Mouse (Mus musculus) cerebellum, postnatal 10 days (tissue): ENCODE data around the gene Samd4b.

Experiments used
- DNase-seq, 2 experiments: peaks; one replicate each; pipeline ENCODE4 v3.0.0; 2021; ENCODE audit warnings: mixed read lengths in 2 of 2

Samd4b gene

GRCm38 (mm10) chr7:28586663-28587411 lies 11.1 kb downstream of the Samd4b start:
- peak; percentile 43 to 55 for DNase-seq

- no peak for DNase-seq
Observed at GRCm38 (mm10) chr7:28585001-28585400, 12.9 kb downstream of the Samd4b start.

- DNase-seq = no peak
Observed at GRCm38 (mm10) chr7:28584468-28584867, 13.5 kb downstream of the Samd4b start.

GRCm38 (mm10) chr7:28583570-28584344 lies 14.2 kb downstream of the Samd4b start:
- peak in 1 of 2 experiments; percentile 53 for DNase-seq

GRCm38 (mm10) chr7:28582841-28583240 lies 15.1 kb downstream of the Samd4b start:
- no peak for DNase-seq

GRCm38 (mm10) chr7:28581721-28582120 lies 16.2 kb downstream of the Samd4b start:
- no peak for DNase-seq

GRCm38 (mm10) chr7:28579826-28580225 lies 18.1 kb downstream of the Samd4b start:
- no peak for DNase-seq

- DNase-seq = no peak
Observed at GRCm38 (mm10) chr7:28578543-28579053, 19.3 kb downstream of the Samd4b start.

- DNase-seq = no peak
Observed at GRCm38 (mm10) chr7:28577826-28578542, 20.0 kb downstream of the Samd4b start.

GRCm38 (mm10) chr7:28576271-28576914 lies 21.6 kb downstream of the Samd4b start:
- peak; percentile 80 to 87 for DNase-seq

- DNase-seq = no peak
Observed at GRCm38 (mm10) chr7:28575597-28575996, 22.3 kb downstream of the Samd4b start.

- no peak for DNase-seq
Observed at GRCm38 (mm10) chr7:28573236-28573635, 24.7 kb downstream of the Samd4b start.

GRCm38 (mm10) chr7:28572689-28573088 lies 25.3 kb downstream of the Samd4b start:
- DNase-seq = no peak

GRCm38 (mm10) chr7:28570982-28571682 lies 26.8 kb downstream of the Samd4b start:
- peak; percentile 55 to 71 for DNase-seq

GRCm38 (mm10) chr7:28570291-28570981 lies 27.5 kb downstream of the Samd4b start:
- peak; percentile 81 to 85 for DNase-seq

GRCm38 (mm10) chr7:28568253-28568652 lies 29.7 kb downstream of the Samd4b start:
- peak; percentile 78 to 86 for DNase-seq

- no peak for DNase-seq
Observed at GRCm38 (mm10) chr7:28567539-28567938, 30.4 kb downstream of the Samd4b start.

- DNase-seq = no peak
Observed at GRCm38 (mm10) chr7:28565407-28565806, 32.5 kb downstream of the Samd4b start.

GRCm38 (mm10) chr7:28562951-28563350 lies 35.0 kb downstream of the Samd4b start:
- DNase-seq = peak; percentile 64 to 67

- DNase-seq = peak; percentile 73
Observed at GRCm38 (mm10) chr7:28562371-28562770, 35.6 kb downstream of the Samd4b start.

- DNase-seq = peak; percentile 70
Observed at GRCm38 (mm10) chr7:28561967-28562366, 36.0 kb downstream of the Samd4b start.
